Mouse (Mus musculus): ENCODE measurements at regions not wholly inside any gene's neighbourhood (a gene's known extent, or its start where the extent isn't known, plus 50 kb on each side); places are given as distances from the start of the nearest gene placed in this dataset.

DNA sequence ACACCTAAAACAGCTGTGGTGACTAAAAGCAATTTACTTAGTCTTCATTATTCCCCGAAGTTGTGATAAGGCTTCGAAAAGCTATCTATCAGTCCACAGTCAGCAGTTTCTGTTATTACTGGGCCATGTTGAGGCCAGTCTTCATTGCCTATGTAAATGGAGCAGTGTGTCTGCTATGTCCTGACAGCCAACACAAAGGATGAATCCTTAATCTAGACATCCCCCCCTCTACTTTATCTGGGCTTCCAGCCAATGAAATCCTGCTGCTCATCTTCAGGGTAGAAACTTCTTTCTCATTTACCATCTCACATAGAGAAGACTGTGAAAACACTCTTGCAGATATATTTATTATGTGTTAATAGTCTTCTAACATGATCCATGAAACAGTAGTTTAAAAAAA is 1817.9 kb upstream of the Tmeff2 start:
- DNase-seq (ENCODE audit: low spot score in 2 of 2) = no peak

DNA sequence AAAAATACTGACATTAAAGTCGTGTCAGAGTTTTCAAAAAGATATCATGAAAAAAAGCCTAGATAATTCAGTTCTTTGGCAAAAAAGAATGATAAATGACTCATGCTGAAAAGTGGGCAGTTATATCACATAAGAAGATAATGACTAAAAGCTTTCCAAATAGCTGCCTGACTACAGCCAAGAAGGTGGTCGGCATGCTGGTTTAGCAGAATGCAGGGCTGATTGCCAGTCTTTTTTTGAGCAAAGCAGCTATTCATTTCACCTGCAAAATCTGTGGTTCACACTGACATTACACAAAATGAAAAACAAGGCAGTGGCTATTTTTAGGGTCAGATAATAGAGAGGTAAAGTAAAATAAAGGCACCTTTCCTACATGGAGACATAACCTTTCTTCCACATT is 1800.9 kb upstream of the Tmeff2 start:
- DNase-seq (ENCODE audit: low spot score in 2 of 2) = peak in 1 of 2 experiments; percentile 2

DNA sequence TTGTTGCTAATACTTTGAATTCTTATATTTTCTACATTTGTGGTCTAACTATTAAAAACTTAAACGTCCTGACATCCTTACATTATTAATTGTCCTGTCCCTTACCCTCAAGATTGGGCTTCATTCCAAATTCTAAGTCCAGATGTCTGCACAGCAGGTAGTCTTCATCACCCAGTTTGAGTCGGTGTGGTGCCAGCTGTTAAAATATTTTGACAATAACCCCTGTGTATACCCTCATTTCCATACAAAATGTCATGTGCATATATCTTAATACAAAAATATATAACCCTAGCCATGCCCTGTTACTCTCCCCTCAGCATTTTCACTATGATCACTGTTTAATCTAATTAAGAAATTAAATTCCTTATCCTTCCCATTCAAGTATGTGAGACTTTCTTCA is 1791.4 kb upstream of the Tmeff2 start:
- DNase-seq (ENCODE audit: low spot score in 2 of 2) = no peak

DNA sequence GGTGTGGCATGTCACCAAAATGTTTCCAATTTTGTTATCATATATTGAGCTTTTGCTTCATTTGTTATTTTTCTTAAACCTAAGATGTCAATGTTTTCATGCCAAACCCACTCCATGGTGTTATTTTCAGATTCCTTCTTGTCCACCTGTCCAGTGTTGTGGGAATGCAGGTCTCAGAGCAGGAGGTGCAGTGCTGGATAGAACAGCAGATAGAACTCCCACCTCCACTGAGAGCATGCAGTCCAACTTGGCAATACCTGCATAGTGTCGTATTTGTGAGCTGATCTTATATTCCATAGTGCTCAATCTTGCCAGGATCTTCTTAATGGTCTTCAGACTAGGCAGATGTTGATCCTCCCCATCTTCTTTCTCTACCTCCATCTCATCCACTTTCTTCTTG is 1790.9 kb upstream of the Tmeff2 start:
- no peak for DNase-seq (ENCODE audit: low spot score in 2 of 2)
